Mouse (Mus musculus): Measurements from ENCODE around the gene Vmn1r174. TPM values are rescaled to one million over a fixed set of nuclear protein-coding genes. Genes with fewer than 3 reads are reported as not detected.
"Not testable (repeated sequence)": the region's sequence is repeated elsewhere in the genome, so short reads cannot be mapped to it uniquely, and the experiment has no call there.

Vmn1r174 gene
- polyA plus RNA-seq (2012; rRNA removed): not detected in 2 replicates

DNA sequence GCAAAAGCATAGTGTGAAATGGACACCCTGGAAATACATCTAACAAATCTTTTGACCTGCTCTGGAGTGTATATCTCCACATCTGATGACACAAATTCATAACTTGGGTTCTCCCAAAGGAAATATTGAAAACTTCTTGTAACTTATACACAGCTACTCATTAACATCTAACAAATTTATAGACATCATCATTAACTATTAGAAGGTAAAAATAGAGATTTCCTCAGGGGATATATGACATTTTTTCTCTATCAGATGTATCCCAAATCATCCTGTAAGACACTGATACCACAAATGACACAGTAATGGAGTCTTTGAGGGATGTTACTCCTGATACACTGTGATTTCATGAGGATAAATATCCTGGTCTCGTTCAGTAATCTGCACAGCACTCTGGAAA, at the start of gene Vmn1r174:
TSS of gene Vmn1r174 (plus strand) at position 301 of the 400 bp plus-strand sequence.
- DNase-seq (ENCODE audit: low read depth, low spot score): not testable (repeated sequence)

DNA sequence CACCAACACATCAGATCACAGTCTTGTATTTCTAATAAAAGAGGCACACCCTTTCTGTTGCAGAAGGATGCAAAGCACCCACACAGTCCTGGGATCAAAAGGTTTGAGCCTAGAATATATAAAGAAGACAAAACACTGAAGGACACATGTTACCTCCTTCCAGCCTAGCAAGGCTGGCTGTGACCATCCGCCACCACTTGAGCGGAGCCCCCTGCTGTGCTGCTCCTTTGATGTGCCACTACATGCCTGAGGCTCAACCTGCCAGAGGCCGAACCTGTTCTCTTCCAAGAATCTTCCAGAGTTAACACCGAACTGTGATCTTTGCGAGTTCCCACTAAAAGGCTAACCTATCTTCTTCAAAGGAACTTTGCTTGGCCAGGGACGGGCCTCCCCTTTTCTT, 32.5 kb downstream of the Vmn1r174 start:
- DNase-seq (ENCODE audit: low read depth, low spot score): no peak
- WGBS: 78% methylated on average over 6 of the region's 6 CpGs

More for the DNA sequence above, at the start of gene Vmn1r174:
- WGBS: 46% methylated on average over 1 of the region's 1 CpGs

DNA sequence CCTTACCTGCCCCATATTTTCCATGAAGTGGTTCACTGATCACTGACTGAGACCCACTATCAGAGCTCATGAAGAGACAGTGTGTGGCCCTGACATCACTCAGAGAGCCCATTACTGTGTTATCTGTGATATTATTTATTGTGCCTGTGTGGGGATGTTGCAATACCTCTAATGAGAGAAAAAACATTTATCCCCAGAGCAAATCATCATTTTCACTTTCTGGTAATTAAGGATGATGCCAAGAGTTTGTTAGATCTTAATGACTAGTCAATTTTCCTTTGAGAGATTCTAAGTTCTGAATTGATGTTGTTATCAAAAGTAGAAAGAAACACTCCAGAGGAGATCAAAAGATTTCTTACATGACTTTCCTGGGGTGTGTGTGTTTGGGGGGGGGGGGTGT, 58.5 kb downstream of the Vmn1r174 start, which contains the start of gene Vmn1r175:
TSS of gene Vmn1r175 (minus strand) at position 101 of the 400 bp plus-strand sequence.
- DNase-seq (ENCODE audit: low read depth, low spot score): not testable (repeated sequence)

Other genes starting within 250 kb of the Vmn1r174 start
- gene Vmn1r167, start 245.1 kb upstream of the Vmn1r174 start, polyA plus RNA-seq (2012; rRNA removed): not detected in 2 replicates
- not detected in 2 replicates for gene Vmn1r168, start 212.5 kb upstream of the Vmn1r174 start, polyA plus RNA-seq (2012; rRNA removed)
- gene Vmn1r169, start 176.7 kb upstream of the Vmn1r174 start, polyA plus RNA-seq (2012; rRNA removed): not detected in 2 replicates
- gene Vmn1r170, start 146.1 kb upstream of the Vmn1r174 start, polyA plus RNA-seq (2012; rRNA removed): not detected in 2 replicates
- gene Vmn1r171, start 121.5 kb upstream of the Vmn1r174 start, polyA plus RNA-seq (2012; rRNA removed): not detected in 2 replicates
- not detected in 2 replicates for gene Vmn1r172, start 94.0 kb upstream of the Vmn1r174 start, polyA plus RNA-seq (2012; rRNA removed)
- not detected in 2 replicates for gene Vmn1r173, start 51.6 kb upstream of the Vmn1r174 start, polyA plus RNA-seq (2012; rRNA removed)
- not detected in 2 replicates for gene Vmn1r175, start 58.4 kb downstream of the Vmn1r174 start, polyA plus RNA-seq (2012; rRNA removed)
- gene Vmn1r176, start 85.1 kb downstream of the Vmn1r174 start, polyA plus RNA-seq (2012; rRNA removed): not detected in 2 replicates
- not detected in 2 replicates for gene Vmn1r177, start 114.2 kb downstream of the Vmn1r174 start, polyA plus RNA-seq (2012; rRNA removed)
- gene Vmn1r178, start 139.7 kb downstream of the Vmn1r174 start, polyA plus RNA-seq (2012; rRNA removed): not detected in 2 replicates
- not detected in 2 replicates for gene Vmn1r179, start 174.7 kb downstream of the Vmn1r174 start, polyA plus RNA-seq (2012; rRNA removed)
- gene Vmn1r180, start 198.4 kb downstream of the Vmn1r174 start, polyA plus RNA-seq (2012; rRNA removed): not detected in 2 replicates
- not detected in 2 replicates for gene Vmn1r181, start 222.3 kb downstream of the Vmn1r174 start, polyA plus RNA-seq (2012; rRNA removed)
- not detected in 2 replicates for gene V1rd19, start 249.4 kb downstream of the Vmn1r174 start, polyA plus RNA-seq (2012; rRNA removed)

Data from large intestine, adult 2 months (tissue).